Mouse (Mus musculus) CD4-positive, CD25-positive, alpha-beta regulatory T cell, adult 9 weeks (primary cell): ENCODE measurements around the gene Ncr1. TPM values are rescaled to one million over a fixed set of nuclear protein-coding genes. Genes with fewer than 3 reads are reported as not detected.

Source experiments
- polyA plus RNA-seq: library from polyadenylated mRNA; unstranded; fragments of 100-300 nt; shearing (Covaris generic); gene quantifications from one replicate; pipeline ENCODE4 v1.2.1, GENCODE M21; 2017

Ncr1 gene
- polyA plus RNA-seq = not detected

DNA sequence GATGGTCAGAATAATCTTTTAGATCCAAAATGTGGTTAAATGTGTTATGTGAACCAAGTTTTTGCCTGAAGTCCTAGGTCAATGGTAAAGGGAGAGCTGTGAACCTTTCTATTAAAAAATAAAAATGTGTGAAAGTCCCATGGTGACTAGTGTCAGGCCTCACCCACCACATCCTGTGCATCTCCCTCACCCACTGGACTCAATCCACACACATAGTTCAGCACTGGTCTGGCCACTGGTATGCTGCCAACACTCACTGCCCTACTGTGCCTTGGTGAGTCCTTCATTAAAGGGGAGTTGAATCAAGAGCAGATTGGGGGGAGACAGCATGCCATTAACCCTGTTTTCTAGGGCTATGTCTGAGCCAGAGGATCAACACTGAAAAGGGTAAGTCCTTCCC lies at the start of gene Ncr1:
Gene Ncr1 (plus strand): TSS at position 216 of the 400 bp plus-strand sequence.

Other genes starting within 250 kb of the Ncr1 start
- 0.56 TPM for gene Ttyh1, start 218.3 kb upstream of the Ncr1 start, polyA plus RNA-seq
- gene Leng8, start 200.7 kb upstream of the Ncr1 start, polyA plus RNA-seq = 121 TPM
- 8.1 TPM for gene Leng9, start 187.3 kb upstream of the Ncr1 start, polyA plus RNA-seq
- gene Cdc42ep5, start 172.9 kb upstream of the Ncr1 start, polyA plus RNA-seq = not detected
- gene Lilra5, start 100.0 kb upstream of the Ncr1 start, polyA plus RNA-seq = not detected
- gene Gp6, start 60.0 kb downstream of the Ncr1 start, polyA plus RNA-seq = not detected
- gene Rdh13, start 107.9 kb downstream of the Ncr1 start, polyA plus RNA-seq = 7.3 TPM
- gene Eps8l1, start 123.0 kb downstream of the Ncr1 start, polyA plus RNA-seq = 10.6 TPM
- 31.8 TPM for gene Ppp1r12c, start 164.0 kb downstream of the Ncr1 start, polyA plus RNA-seq
- gene Tnnt1, start 178.7 kb downstream of the Ncr1 start, polyA plus RNA-seq = 7.6 TPM
- gene Tnni3, start 186.5 kb downstream of the Ncr1 start, polyA plus RNA-seq = 0.99 TPM
- gene Dnaaf3, start 194.7 kb downstream of the Ncr1 start, polyA plus RNA-seq = 0.94 TPM
- gene Syt5, start 209.8 kb downstream of the Ncr1 start, polyA plus RNA-seq = 0.41 TPM